Mouse (Mus musculus): ENCODE results near the gene Pdzd2.

GRCm38 (mm10) chr15:12619273-12619672 lies 120.5 kb downstream of the Pdzd2 start:
- TF ChIP-seq CTCF (IDR thresholded peaks at IDR 0.05; ENCODE audit: extremely low read depth, insufficient read depth, insufficient read length, insufficient replicate concordance) (no peak), POLR2A (IDR thresholded peaks at IDR 0.05; ENCODE audit: low read depth, low read length) (no peak)

Measured in spleen, adult 2 months (tissue).